In the genomic region with DNA sequence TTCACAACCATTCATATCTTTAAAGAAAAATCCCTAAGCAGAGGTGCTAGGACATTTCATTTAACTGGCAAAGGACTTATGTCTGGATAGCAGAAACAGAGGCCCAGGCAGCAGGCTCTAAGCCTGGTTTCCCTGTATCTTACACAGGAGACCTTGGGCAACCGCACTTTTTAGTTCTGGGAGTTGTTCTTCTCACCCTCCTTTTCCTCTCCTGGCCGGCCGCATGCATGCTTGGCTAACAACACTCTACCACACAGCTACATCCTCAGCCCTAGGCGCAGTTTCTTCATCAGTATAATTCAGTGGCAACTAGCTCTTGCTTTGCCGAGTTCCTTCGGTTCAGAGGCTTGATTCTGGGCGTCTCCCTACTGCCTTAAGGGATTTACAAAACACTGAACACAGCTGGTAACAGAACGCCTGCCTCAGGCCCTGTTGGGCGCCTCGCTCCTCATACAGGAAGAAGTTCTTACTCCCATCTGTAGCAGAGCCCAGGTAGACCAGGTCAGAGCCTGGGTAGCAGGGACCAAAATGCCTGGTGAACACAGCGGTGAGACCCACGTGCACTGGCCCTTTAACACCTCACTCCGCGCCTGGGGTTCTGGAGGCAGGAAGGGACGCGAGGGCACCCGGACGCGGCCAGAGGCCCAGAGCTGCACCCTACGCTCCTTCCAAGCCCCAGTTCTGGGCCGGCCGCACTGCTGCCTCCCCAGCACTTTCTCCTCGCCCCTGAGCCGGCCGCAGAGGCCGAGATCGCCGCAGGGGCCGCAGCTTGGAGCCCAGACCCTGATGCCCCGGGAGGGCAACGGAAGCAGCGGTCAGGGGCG, we compare ENCODE assay signal across 8 mouse cellular contexts. TPM values are rescaled to one million over a fixed set of nuclear protein-coding genes. Genes with fewer than 3 reads are reported as not detected.
A peak's percentile ranks its signal among the peaks of the same experiment; 100 is the strongest.
DNase-seq lines count a peak whose midpoint lies in the region; ATAC-seq and TF ChIP-seq lines count a peak whose summit lies in the region.

No protein-coding gene starts in this region.

- H3K4me2 ChIP-seq in heart, embryonic 13.5 days: peak overlapping the region; percentile 94
- H3K4me2 ChIP-seq in midbrain, embryonic 11.5 days: peak overlapping the region; percentile 99

- no peaks in the 10 kb centered on the region for H3K9me3 ChIP-seq in MEL (replicated peaks; ENCODE audit: insufficient read depth, low read length)
- H3K9me3 ChIP-seq in heart, embryonic 13.5 days: no peaks in the 10 kb centered on the region
- H3K9me3 ChIP-seq in midbrain, embryonic 11.5 days (ENCODE audit: control insufficient read depth, low read length): no peaks in the 10 kb centered on the region

- peaks cover 0 to 35% of the 10 kb centered on the region in 2 experiments; a peak in 2 of 4 replicates for H3K36me3 ChIP-seq in MEL (ENCODE audit: control insufficient read depth in 1 of 2, insufficient read depth in 2 of 2, low read length in 2 of 2)
- no peaks in the 10 kb centered on the region for H3K36me3 ChIP-seq in heart, embryonic 13.5 days
- H3K36me3 ChIP-seq in midbrain, embryonic 11.5 days (ENCODE audit: control insufficient read depth, insufficient read depth, low read length): no peaks in the 10 kb centered on the region

- ATAC-seq in heart, embryonic 13.5 days (ENCODE audit: extremely low read depth, insufficient number of reproducible peaks, low FRiP score, low TSS enrichment): no peak
- peak; percentile 66 for ATAC-seq in midbrain, embryonic 11.5 days (ENCODE audit: low FRiP score)

- no peak for TF ChIP-seq POLR2A in MEL (IDR thresholded peaks at IDR 0.05; ENCODE audit: control insufficient read depth in 1 of 2, insufficient read depth in 1 of 2, low read depth in 1 of 2, low read length in 2 of 2, poor library complexity in 1 of 2)
- no peak for TF ChIP-seq POLR2A in embryonic fibroblast, embryonic 13.5 days (IDR thresholded peaks at IDR 0.05; ENCODE audit: low read depth, low read length)

- no peak for TF ChIP-seq CTCF in MEL (IDR thresholded peaks at IDR 0.05 in 2 of 3, conservative IDR thresholded peaks at IDR 0.05 in 1 of 3; ENCODE audit: control insufficient read depth in 1 of 3, insufficient read depth in 1 of 3, low read depth in 2 of 3, low read length in 3 of 3, poor library complexity in 1 of 3, severe bottlenecking in 1 of 3)
- TF ChIP-seq CTCF in embryonic fibroblast, embryonic 13.5 days (IDR thresholded peaks at IDR 0.05; ENCODE audit: borderline replicate concordance, insufficient read depth, low read length): no peak
- no peak for TF ChIP-seq CTCF in layer of hippocampus, adult 2 months (conservative IDR thresholded peaks at IDR 0.05)

- H3K27me3 ChIP-seq in MEL (ENCODE audit: control insufficient read depth in 1 of 2, insufficient read depth in 2 of 2, low read length in 2 of 2): no peaks in the 10 kb centered on the region
- H3K27me3 ChIP-seq in heart, embryonic 13.5 days (replicated peaks): 0 out of 2 replicates have a peak, but pooled peaks cover 3% of the 10 kb centered on the region
- peaks cover 9% of the 10 kb centered on the region for H3K27me3 ChIP-seq in midbrain, embryonic 11.5 days (ENCODE audit: control insufficient read depth, insufficient read depth, low read length)

- H3K9ac ChIP-seq in MEL (ENCODE audit: control insufficient read depth, low read depth, low read length, poor library complexity, severe bottlenecking): peak overlapping the region; percentile 68
- H3K9ac ChIP-seq in heart, embryonic 13.5 days: peak overlapping the region; percentile 93
- H3K9ac ChIP-seq in midbrain, embryonic 11.5 days (ENCODE audit: low read length): peak overlapping the region; percentile 77

- peak overlapping the region; percentile 64 to 98 for H3K4me3 ChIP-seq in MEL (ENCODE audit: control insufficient read depth in 1 of 2, insufficient read depth in 1 of 2, low read depth in 2 of 2, low read length in 2 of 2)
- H3K4me3 ChIP-seq in embryonic fibroblast, embryonic 13.5 days (ENCODE audit: insufficient read depth, low read length): peak overlapping the region; percentile 69
- H3K4me3 ChIP-seq in heart, embryonic 13.5 days: peak overlapping the region; percentile 84
- peak overlapping the region; percentile 99 for H3K4me3 ChIP-seq in layer of hippocampus, adult 2 months
- peak overlapping the region; percentile 80 for H3K4me3 ChIP-seq in midbrain, embryonic 11.5 days (ENCODE audit: low read depth, low read length)

- 3% methylated on average over 33 of the region's 33 CpGs for WGBS in heart, embryonic 13.5 days
- WGBS in midbrain, embryonic 11.5 days: 2% methylated on average over 32 of the region's 33 CpGs

- peak overlapping the region; percentile 56 for H3K27ac ChIP-seq in MEL (ENCODE audit: control insufficient read depth, low read depth, low read length)
- H3K27ac ChIP-seq in embryonic fibroblast, embryonic 13.5 days (ENCODE audit: insufficient read depth, low read length): no peak overlapping the region
- peak overlapping the region; percentile 73 for H3K27ac ChIP-seq in heart, embryonic 13.5 days (replicated peaks)
- peak overlapping the region; percentile 91 for H3K27ac ChIP-seq in layer of hippocampus, adult 2 months
- H3K27ac ChIP-seq in midbrain, embryonic 11.5 days (ENCODE audit: low read depth, low read length): no peak overlapping the region

- peaks cover 6 to 40% of the 10 kb centered on the region in 2 experiments; a peak in 3 of 4 replicates for H3K4me1 ChIP-seq in MEL (ENCODE audit: control insufficient read depth in 1 of 2, insufficient read depth in 2 of 2, low read length in 2 of 2)
- no peaks in the 10 kb centered on the region for H3K4me1 ChIP-seq in embryonic fibroblast, embryonic 13.5 days (ENCODE audit: control insufficient read depth, insufficient read depth, low read length)
- peaks cover 35% of the 10 kb centered on the region for H3K4me1 ChIP-seq in heart, embryonic 13.5 days
- peaks cover 5% of the 10 kb centered on the region for H3K4me1 ChIP-seq in midbrain, embryonic 11.5 days (ENCODE audit: control insufficient read depth, insufficient read depth, low read length)

- TF ChIP-seq EP300 in MEL (IDR thresholded peaks at IDR 0.05; ENCODE audit: low read depth in 1 of 2, low read length in 2 of 2): no peak

- DNase-seq in layer of hippocampus, adult 11-12 months (ENCODE audit: low spot score): peak; percentile 46
- no peak for DNase-seq in layer of hippocampus, adult 9-10 months (ENCODE audit: low spot score)
- peak; percentile 73 for DNase-seq in MEL (ENCODE audit: low read depth, low spot score)
- peak; percentile 9 to 12 for DNase-seq in layer of hippocampus, adult 2 months (ENCODE audit: low spot score in 2 of 2)
- peak; percentile 94 for DNase-seq in midbrain, embryonic 11.5 days (ENCODE audit: low spot score, missing footprints)
- DNase-seq in thymus, postnatal 14 days: no peak

- no peak for TF ChIP-seq RAD21 in MEL (IDR thresholded peaks at IDR 0.05; ENCODE audit: low read depth, low read length)

- peaks cover 7% of the 10 kb centered on the region for H3K79me2 ChIP-seq in MEL (ENCODE audit: control insufficient read depth, insufficient read depth, low read length, poor library complexity)

TF ChIP-seq in MEL, 35 proteins besides CTCF, POLR2A, EP300 and RAD21:
- TF ChIP-seq ZKSCAN1 (IDR thresholded peaks at IDR 0.05; ENCODE audit: low read depth, low read length) (no peak), UBTF (IDR thresholded peaks at IDR 0.05; ENCODE audit: borderline replicate concordance, insufficient read depth, low read depth, low read length) (no peak), USF2 (IDR thresholded peaks at IDR 0.05; ENCODE audit: borderline replicate concordance in 1 of 2, insufficient read depth in 1 of 2, low read depth in 1 of 2, low read length in 2 of 2) (no peak), MYC (IDR thresholded peaks at IDR 0.05; ENCODE audit: low read depth, low read length) (peak; percentile 66), ZNF384 (IDR thresholded peaks at IDR 0.05; ENCODE audit: low read depth, low read length) (no peak), MYB (IDR thresholded peaks at IDR 0.05; ENCODE audit: low read depth, low read length) (no peak), NRF1 (IDR thresholded peaks at IDR 0.05; ENCODE audit: insufficient read depth, low read depth, low read length, poor library complexity, severe bottlenecking) (no peak), TAL1 (IDR thresholded peaks at IDR 0.05; ENCODE audit: low read length) (no peak), E2F4 (IDR thresholded peaks at IDR 0.05; ENCODE audit: borderline replicate concordance, low read depth, low read length) (no peak), MXI1 (IDR thresholded peaks at IDR 0.05; ENCODE audit: low read depth, low read length) (peak; percentile 96), CHD2 (IDR thresholded peaks at IDR 0.05; ENCODE audit: low read length) (no peak), MAX (IDR thresholded peaks at IDR 0.05; ENCODE audit: low read length) (peak; percentile 85)

RNA-seq across cellular contexts. Expression of a gene that starts 7.7 kb away (rescaled TPM):
- 37.0 and 39.2 TPM in 2 replicates for total RNA-seq in MEL (2012; rRNA removed)
- polyA plus RNA-seq in MEL (2012; ENCODE audit: insufficient read depth in 1 of 2, insufficient read length in 2 of 2, low read depth in 1 of 2, low replicate concordance in 2 of 2, missing spikeins in 1 of 2): 10 to 100 TPM in 1 of 2 experiments, not detected in 1; 35.0 TPM
- polyA plus RNA-seq in embryonic fibroblast, embryonic 13.5 days (2011; ENCODE audit: insufficient read length, low read depth, missing spikeins): 20.3 and 27.4 TPM in 2 replicates
- 15.8 and 17.3 TPM in 2 replicates for polyA plus RNA-seq in heart, embryonic 13.5 days (2015; fragmentation: Nextera tagmentation; extraction: Ambion mirVana)
- total RNA-seq in layer of hippocampus, adult 2 months (2021): 10 to 100 TPM; 17.2 to 22.2 TPM
- 5.2 and 5.4 TPM in 2 replicates for polyA plus RNA-seq in midbrain, embryonic 11.5 days (2014; fragmentation: Nextera tagmentation; extraction: Ambion mirVana)

RNA-seq across cellular contexts. Expression of a gene that starts 56.1 kb away (rescaled TPM):
- total RNA-seq in MEL (2012; rRNA removed): 0.95 and 1.5 TPM in 2 replicates
- 1 to 10 TPM in 1 of 2 experiments, not detected in 1; 2.1 TPM for polyA plus RNA-seq in MEL (2012; ENCODE audit: insufficient read depth in 1 of 2, insufficient read length in 2 of 2, low read depth in 1 of 2, low replicate concordance in 2 of 2, missing spikeins in 1 of 2)
- 1.5 and 3.3 TPM in 2 replicates for polyA plus RNA-seq in embryonic fibroblast, embryonic 13.5 days (2011; ENCODE audit: insufficient read length, low read depth, missing spikeins)
- 26.3 and 28.3 TPM in 2 replicates for polyA plus RNA-seq in heart, embryonic 13.5 days (2015; fragmentation: Nextera tagmentation; extraction: Ambion mirVana)
- 10 to 100 TPM; 56.1 to 65.6 TPM for total RNA-seq in layer of hippocampus, adult 2 months (2021)
- 0.93 and 1.8 TPM in 2 replicates for polyA plus RNA-seq in midbrain, embryonic 11.5 days (2014; fragmentation: Nextera tagmentation; extraction: Ambion mirVana)

Comparison
In these comparisons a context has a peak if more than half of its experiments do, and no peak if none do; other contexts are left out.
1. DNase-seq: peak in layer of hippocampus, adult 11-12 months (single experiment), MEL (single experiment), layer of hippocampus, adult 2 months (2 of 2) and midbrain, embryonic 11.5 days (single experiment); none in layer of hippocampus, adult 9-10 months (single experiment) and thymus, postnatal 14 days (single experiment).
2. H3K27ac ChIP-seq: peak in MEL (single experiment), heart, embryonic 13.5 days (single experiment) and layer of hippocampus, adult 2 months (single experiment); none in embryonic fibroblast, embryonic 13.5 days (single experiment) and midbrain, embryonic 11.5 days (single experiment).
3. Peak in every context shown above with its lines, with median percentiles within 50 percentile points of each other: H3K4me3 ChIP-seq and H3K9ac ChIP-seq.